Comparison of ENCODE assay signal across 8 mouse cellular contexts in genomic region chr12:77237950-77238530, GRCm38 (mm10). TPM values are rescaled to one million over a fixed set of nuclear protein-coding genes. Genes with fewer than 3 reads are reported as not detected.
DNase-seq lines count a peak whose midpoint lies in the region; ATAC-seq lines count a peak whose summit lies in the region.

Gene Fut8 (plus strand): TSS chr12:77238125.

- DNase-seq in 3T3-L1 (ENCODE audit: low read depth, low spot score): peak; percentile 94
- peak; percentile 69 to 79 for DNase-seq in adrenal gland, postnatal 4 days (ENCODE audit: low spot score in 2 of 2)
- peak; percentile 95 for DNase-seq in embryonic facial prominence, embryonic 14.5 days (ENCODE audit: low spot score)
- DNase-seq in heart, adult 9 months (ENCODE audit: low spot score in 2 of 2): peak; percentile 94 to 97
- DNase-seq in monocyte, adult 2 months (ENCODE audit: low read depth in 1 of 2, low spot score in 2 of 2): peak; percentile 61 to 70
- peak; percentile 86 to 88 for DNase-seq in spleen, postnatal 36 days (ENCODE audit: low spot score in 2 of 2)

- no peaks in the 10 kb centered on the region for H3K27me3 ChIP-seq in embryonic facial prominence, embryonic 14.5 days (replicated peaks; ENCODE audit: control insufficient read depth, insufficient read depth, low read length)
- no peaks in the 10 kb centered on the region for H3K27me3 ChIP-seq in kidney, embryonic 14.5 days (ENCODE audit: control insufficient read depth, insufficient read depth, low read length)
- no peaks in the 10 kb centered on the region for H3K27me3 ChIP-seq in limb, embryonic 15.5 days

- no peaks in the 10 kb centered on the region for H3K36me3 ChIP-seq in embryonic facial prominence, embryonic 14.5 days (ENCODE audit: control insufficient read depth, insufficient read depth, low read length)
- H3K36me3 ChIP-seq in kidney, embryonic 14.5 days (ENCODE audit: control insufficient read depth, insufficient read depth, low read length): no peaks in the 10 kb centered on the region
- no peaks in the 10 kb centered on the region for H3K36me3 ChIP-seq in limb, embryonic 15.5 days

- peak within 1 kb of the TSS; percentile 89 for H3K9ac ChIP-seq in embryonic facial prominence, embryonic 14.5 days (ENCODE audit: low read depth, low read length)
- peak within 1 kb of the TSS; percentile 86 for H3K9ac ChIP-seq in kidney, embryonic 14.5 days (ENCODE audit: low read depth, low read length)
- peak within 1 kb of the TSS; percentile 91 for H3K9ac ChIP-seq in limb, embryonic 15.5 days

- peaks cover 8% of the 10 kb centered on the region; the same call in 1 of the 2 replicates for H3K4me1 ChIP-seq in embryonic facial prominence, embryonic 14.5 days (ENCODE audit: control insufficient read depth, insufficient read depth, low read length)
- H3K4me1 ChIP-seq in kidney, embryonic 14.5 days (ENCODE audit: control insufficient read depth, insufficient read depth, low read length): 0 out of 2 replicates have a peak, but pooled peaks cover 4% of the 10 kb centered on the region
- 0 out of 2 replicates have a peak, but pooled peaks cover 6% of the 10 kb centered on the region for H3K4me1 ChIP-seq in limb, embryonic 15.5 days

- H3K27ac ChIP-seq in embryonic facial prominence, embryonic 14.5 days (replicated peaks; ENCODE audit: low read depth, low read length): peak within 1 kb of the TSS; percentile 91
- H3K27ac ChIP-seq in kidney, embryonic 14.5 days (ENCODE audit: low read depth, low read length): peak within 1 kb of the TSS; percentile 80
- H3K27ac ChIP-seq in limb, embryonic 15.5 days: peak within 1 kb of the TSS; percentile 89

- peak within 1 kb of the TSS; percentile 94 for H3K4me2 ChIP-seq in embryonic facial prominence, embryonic 14.5 days (ENCODE audit: low read depth, low read length)
- peak within 1 kb of the TSS; percentile 83 for H3K4me2 ChIP-seq in kidney, embryonic 14.5 days (replicated peaks; ENCODE audit: low read depth, low read length)
- H3K4me2 ChIP-seq in limb, embryonic 15.5 days: peak within 1 kb of the TSS; percentile 86

- ATAC-seq in embryonic facial prominence, embryonic 14.5 days (ENCODE audit: low read depth): peak; percentile 84
- peak; percentile 87 for ATAC-seq in kidney, embryonic 14.5 days (ENCODE audit: low FRiP score, low TSS enrichment)
- peak; percentile 78 for ATAC-seq in limb, embryonic 15.5 days (ENCODE audit: insufficient number of reproducible peaks, low FRiP score, low TSS enrichment, low read depth)

- peak within 1 kb of the TSS; percentile 71 for H3K4me3 ChIP-seq in embryonic facial prominence, embryonic 14.5 days (ENCODE audit: low read depth, low read length)
- peak within 1 kb of the TSS; percentile 75 for H3K4me3 ChIP-seq in kidney, embryonic 14.5 days (ENCODE audit: low read length)
- H3K4me3 ChIP-seq in limb, embryonic 15.5 days: peak within 1 kb of the TSS; percentile 74

- WGBS in embryonic facial prominence, embryonic 14.5 days: 0% methylated on average over 16 of the region's 46 CpGs
- WGBS in kidney, embryonic 14.5 days: under 1% methylated on average over 46 of the region's 46 CpGs
- WGBS in limb, embryonic 15.5 days: under 1% methylated on average over 46 of the region's 46 CpGs

- no peaks in the 10 kb centered on the region for H3K9me3 ChIP-seq in embryonic facial prominence, embryonic 14.5 days (ENCODE audit: control insufficient read depth, low read length)
- no peaks in the 10 kb centered on the region for H3K9me3 ChIP-seq in kidney, embryonic 14.5 days (ENCODE audit: control insufficient read depth, low read length)
- H3K9me3 ChIP-seq in limb, embryonic 15.5 days: no peaks in the 10 kb centered on the region

RNA-seq across cellular contexts. Expression of gene Fut8, which starts in this region (rescaled TPM):
- 10 to 100 TPM; 60.0 to 60.8 TPM for total RNA-seq in adrenal gland, postnatal 4 days (2021)
- polyA plus RNA-seq in embryonic facial prominence, embryonic 14.5 days (2014; fragmentation: Nextera tagmentation; extraction: Ambion mirVana): 28.8 and 31.4 TPM in 2 replicates
- 17.2 and 25.7 TPM in 2 replicates for polyA plus RNA-seq in kidney, embryonic 14.5 days (2014; fragmentation: Nextera tagmentation; extraction: Ambion mirVana)
- 23.6 and 24.5 TPM in 2 replicates for polyA plus RNA-seq in limb, embryonic 15.5 days (2015; fragmentation: Nextera tagmentation; extraction: Ambion mirVana)

Comparison
In these comparisons a context has a peak if more than half of its experiments do, and no peak if none do; other contexts are left out.
1. Peak in every context shown above with its lines: DNase-seq, ATAC-seq, H3K4me3 ChIP-seq and H3K27ac ChIP-seq.